Mouse (Mus musculus): ENCODE measurements around the gene Jph3. TPM values are rescaled to one million over a fixed set of nuclear protein-coding genes. Genes with fewer than 3 reads are reported as not detected.

The Jph3 gene
- not detected for polyA plus RNA-seq (2014; fragmentation: Illumina TruSeq; extraction: RNeasy Lipid Tissue Mini Kit (QIAGEN cat#74804); ENCODE audit: low replicate concordance)

GRCm38 (mm10) chr8:121729323-121729722, at the start of gene Jph3:
Jph3 (plus strand) TSS chr8:121729623.

GRCm38 (mm10) chr8:121829048-121829776, 99.8 kb downstream of the Jph3 start, which contains the start of gene Klhdc4:
Klhdc4 (minus strand) TSS chr8:121829569.

Other genes starting within 250 kb of the Jph3 start
- gene 1700018B08Rik, start 185.3 kb upstream of the Jph3 start, polyA plus RNA-seq (2014; fragmentation: Illumina TruSeq; extraction: RNeasy Lipid Tissue Mini Kit (QIAGEN cat#74804); ENCODE audit: low replicate concordance), result not detected
- 1.2 TPM for gene Fbxo31, start 150.8 kb upstream of the Jph3 start, polyA plus RNA-seq (2014; fragmentation: Illumina TruSeq; extraction: RNeasy Lipid Tissue Mini Kit (QIAGEN cat#74804); ENCODE audit: low replicate concordance)
- 24.1 TPM for gene Map1lc3b, start 139.3 kb upstream of the Jph3 start, polyA plus RNA-seq (2014; fragmentation: Illumina TruSeq; extraction: RNeasy Lipid Tissue Mini Kit (QIAGEN cat#74804); ENCODE audit: low replicate concordance)
- gene Zcchc14, start 76.7 kb upstream of the Jph3 start, polyA plus RNA-seq (2014; fragmentation: Illumina TruSeq; extraction: RNeasy Lipid Tissue Mini Kit (QIAGEN cat#74804); ENCODE audit: low replicate concordance), result 17.2 TPM
- gene Klhdc4, start 99.9 kb downstream of the Jph3 start, polyA plus RNA-seq (2014; fragmentation: Illumina TruSeq; extraction: RNeasy Lipid Tissue Mini Kit (QIAGEN cat#74804); ENCODE audit: low replicate concordance), result 3.6 TPM
- 0.11 TPM for gene Slc7a5, start 178.1 kb downstream of the Jph3 start, polyA plus RNA-seq (2014; fragmentation: Illumina TruSeq; extraction: RNeasy Lipid Tissue Mini Kit (QIAGEN cat#74804); ENCODE audit: low replicate concordance)
- gene Car5a, start 215.3 kb downstream of the Jph3 start, polyA plus RNA-seq (2014; fragmentation: Illumina TruSeq; extraction: RNeasy Lipid Tissue Mini Kit (QIAGEN cat#74804); ENCODE audit: low replicate concordance), result not detected
- gene Banp, start 220.1 kb downstream of the Jph3 start, polyA plus RNA-seq (2014; fragmentation: Illumina TruSeq; extraction: RNeasy Lipid Tissue Mini Kit (QIAGEN cat#74804); ENCODE audit: low replicate concordance), result 3.0 TPM